8 mouse cellular contexts compared by ENCODE assay signal in the genomic region with DNA sequence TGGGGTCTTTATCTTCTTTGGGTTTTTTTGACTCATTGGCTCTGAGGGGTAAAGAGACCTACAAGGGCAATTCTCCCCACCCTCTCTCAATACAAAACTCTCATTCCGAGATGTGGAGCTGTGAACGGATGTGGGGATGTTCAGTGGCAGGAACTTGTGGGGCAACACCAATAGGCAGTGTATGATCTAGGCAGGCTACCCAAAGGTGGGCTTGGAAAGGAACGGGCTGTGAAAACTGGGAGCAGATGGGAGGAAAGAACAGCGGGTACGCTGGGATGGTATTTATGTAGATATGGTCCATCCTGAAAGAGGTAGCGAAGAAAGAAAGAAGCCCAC. TPM values are rescaled to one million over a fixed set of nuclear protein-coding genes. Genes with fewer than 3 reads are reported as not detected.
A peak's percentile ranks its signal among the peaks of the same experiment; 100 is the strongest.
DNase-seq lines count a peak whose midpoint lies in the region; ATAC-seq and TF ChIP-seq lines count a peak whose summit lies in the region.

No protein-coding gene starts in this region.

- H3K36me3 ChIP-seq in heart, embryonic 15.5 days = no peaks in the 10 kb centered on the region
- no peaks in the 10 kb centered on the region for H3K36me3 ChIP-seq in hindbrain, postnatal 0 days (ENCODE audit: insufficient read depth, low read length)
- no peaks in the 10 kb centered on the region for H3K36me3 ChIP-seq in midbrain, embryonic 15.5 days (replicated peaks)

- ATAC-seq in heart, embryonic 15.5 days (replicated peaks; ENCODE audit: insufficient number of reproducible peaks, insufficient read depth, low FRiP score, low read depth) = no peak
- ATAC-seq in hindbrain, postnatal 0 days = no peak; the same call in 1 of the 2 replicates
- no peak for ATAC-seq in midbrain, embryonic 15.5 days (replicated peaks)
- ATAC-seq in monocyte, adult 5-6 weeks (replicated peaks; ENCODE audit: insufficient number of reproducible peaks, low FRiP score, low TSS enrichment, poor library complexity, severe bottlenecking) = no peak

- H3K9me3 ChIP-seq in heart, embryonic 15.5 days (replicated peaks) = no peaks in the 10 kb centered on the region
- no peaks in the 10 kb centered on the region for H3K9me3 ChIP-seq in hindbrain, postnatal 0 days (ENCODE audit: low read length)
- no peaks in the 10 kb centered on the region for H3K9me3 ChIP-seq in midbrain, embryonic 15.5 days

- peaks cover 69% of the 10 kb centered on the region for H3K27me3 ChIP-seq in heart, embryonic 15.5 days
- H3K27me3 ChIP-seq in hindbrain, postnatal 0 days (ENCODE audit: insufficient read depth, low read length) = peaks cover 15% of the 10 kb centered on the region
- H3K27me3 ChIP-seq in midbrain, embryonic 15.5 days (replicated peaks) = peaks cover 36% of the 10 kb centered on the region

- no peak overlapping the region for H3K27ac ChIP-seq in heart, embryonic 15.5 days
- H3K27ac ChIP-seq in brown adipose tissue, adult 24 weeks (replicated peaks; ENCODE audit: low read depth, low read length) = no peak overlapping the region
- H3K27ac ChIP-seq in hindbrain, postnatal 0 days = peak overlapping the region; percentile 81
- peak overlapping the region; percentile 81 for H3K27ac ChIP-seq in midbrain, embryonic 15.5 days

- peak overlapping the region; percentile 66 for H3K4me3 ChIP-seq in heart, embryonic 15.5 days
- peak overlapping the region; percentile 49 for H3K4me3 ChIP-seq in brown adipose tissue, adult 24 weeks (ENCODE audit: insufficient read depth, low read depth, low read length)
- peak overlapping the region; percentile 69 for H3K4me3 ChIP-seq in hindbrain, postnatal 0 days (ENCODE audit: low read length)
- peak overlapping the region; percentile 65 for H3K4me3 ChIP-seq in midbrain, embryonic 15.5 days

- peak overlapping the region; percentile 100 for H3K4me2 ChIP-seq in heart, embryonic 15.5 days
- H3K4me2 ChIP-seq in hindbrain, postnatal 0 days (ENCODE audit: low read depth, low read length) = peak overlapping the region; percentile 90
- peak overlapping the region; percentile 69 for H3K4me2 ChIP-seq in midbrain, embryonic 15.5 days

- DNase-seq in heart, postnatal 14 days = no peak
- no peak for DNase-seq in hindbrain, postnatal 0 days (ENCODE audit: low spot score)
- no peak for DNase-seq in retina, postnatal 1 day
- DNase-seq in frontal cortex, postnatal 36 days (ENCODE audit: low spot score in 2 of 2) = no peak

- no peak for TF ChIP-seq CTCF in hindbrain, postnatal 0 days (IDR thresholded peaks at IDR 0.05; ENCODE audit: low read depth)

- WGBS in heart, embryonic 15.5 days = 11% methylated on average over 6 of the region's 6 CpGs
- WGBS in hindbrain, postnatal 0 days = 10% methylated on average over 6 of the region's 6 CpGs
- 7% methylated on average over 6 of the region's 6 CpGs for WGBS in midbrain, embryonic 15.5 days

- intact Hi-C loops in heart, postnatal 14 days (cut with DNase I) = loop anchor here (5.0 kb wide), 1 partner anchor 565 kb away; a partner anchor contains a TSS

- H3K4me1 ChIP-seq in heart, embryonic 15.5 days (replicated peaks) = peaks cover 17% of the 10 kb centered on the region
- no peaks in the 10 kb centered on the region; the same call in 1 of the 2 replicates for H3K4me1 ChIP-seq in brown adipose tissue, adult 24 weeks (ENCODE audit: control insufficient read depth, insufficient read depth, insufficient read length, low read length)
- H3K4me1 ChIP-seq in hindbrain, postnatal 0 days (ENCODE audit: insufficient read depth, low read length) = no peaks in the 10 kb centered on the region
- peaks cover 24% of the 10 kb centered on the region for H3K4me1 ChIP-seq in midbrain, embryonic 15.5 days

- H3K9ac ChIP-seq in heart, embryonic 15.5 days = peak overlapping the region; percentile 66
- peak overlapping the region; percentile 85; the same call in 1 of the 2 replicates for H3K9ac ChIP-seq in hindbrain, postnatal 0 days (replicated peaks; ENCODE audit: low read length)
- H3K9ac ChIP-seq in midbrain, embryonic 15.5 days = peak overlapping the region; percentile 54

RNA-seq across cellular contexts. Expression of a gene that starts 0.2 kb away (rescaled TPM):
- polyA plus RNA-seq in heart, embryonic 15.5 days (2015; fragmentation: Nextera tagmentation; extraction: Ambion mirVana) = 0.49 and 1.7 TPM in 2 replicates
- under 1 TPM; 0.68 to 0.84 TPM for total RNA-seq in heart, postnatal 14 days (2021)
- not detected in 2 replicates for polyA plus RNA-seq in brown adipose tissue, adult 24 weeks (2012; ENCODE audit: insufficient read depth, insufficient read length, missing spikeins)
- 67.1 and 67.7 TPM in 2 replicates for total RNA-seq in hindbrain, postnatal 0 days (2014; rRNA removed)
- 20.2 and 23.9 TPM in 2 replicates for polyA plus RNA-seq in hindbrain, postnatal 0 days (2015; fragmentation: Nextera tagmentation; extraction: Ambion mirVana)
- polyA plus RNA-seq in midbrain, embryonic 15.5 days (2015; fragmentation: Nextera tagmentation; extraction: Ambion mirVana) = 22.5 and 23.7 TPM in 2 replicates
- not detected in 3 replicates for total RNA-seq in monocyte, adult 5-6 weeks (2017)

RNA-seq across cellular contexts. Expression of a gene that starts 14.2 kb away (rescaled TPM):
- polyA plus RNA-seq in heart, embryonic 15.5 days (2015; fragmentation: Nextera tagmentation; extraction: Ambion mirVana) = 39.5 and 44.9 TPM in 2 replicates
- 10 to 100 TPM; 40.6 to 42.9 TPM for total RNA-seq in heart, postnatal 14 days (2021)
- 8.6 and 13.5 TPM in 2 replicates for polyA plus RNA-seq in brown adipose tissue, adult 24 weeks (2012; ENCODE audit: insufficient read depth, insufficient read length, missing spikeins)
- total RNA-seq in hindbrain, postnatal 0 days (2014; rRNA removed) = 30.7 and 43.3 TPM in 2 replicates
- polyA plus RNA-seq in hindbrain, postnatal 0 days (2015; fragmentation: Nextera tagmentation; extraction: Ambion mirVana) = 19.5 and 19.9 TPM in 2 replicates
- polyA plus RNA-seq in midbrain, embryonic 15.5 days (2015; fragmentation: Nextera tagmentation; extraction: Ambion mirVana) = 29.4 and 31.4 TPM in 2 replicates
- total RNA-seq in monocyte, adult 5-6 weeks (2017) = 14.6 to 18.0 TPM (median 18.0 TPM) in 3 replicates

RNA-seq across cellular contexts. Expression of a gene that starts 31.2 kb away (rescaled TPM):
- 4.3 and 4.6 TPM in 2 replicates for polyA plus RNA-seq in heart, embryonic 15.5 days (2015; fragmentation: Nextera tagmentation; extraction: Ambion mirVana)
- 1 to 10 TPM; 4.6 to 5.4 TPM for total RNA-seq in heart, postnatal 14 days (2021)
- polyA plus RNA-seq in brown adipose tissue, adult 24 weeks (2012; ENCODE audit: insufficient read depth, insufficient read length, missing spikeins) = 2.7 and 3.5 TPM in 2 replicates
- total RNA-seq in hindbrain, postnatal 0 days (2014; rRNA removed) = 12.8 and 16.4 TPM in 2 replicates
- polyA plus RNA-seq in hindbrain, postnatal 0 days (2015; fragmentation: Nextera tagmentation; extraction: Ambion mirVana) = 6.6 and 7.3 TPM in 2 replicates
- polyA plus RNA-seq in midbrain, embryonic 15.5 days (2015; fragmentation: Nextera tagmentation; extraction: Ambion mirVana) = 10.7 TPM in 2 replicates
- 2.8 to 3.4 TPM (median 3.0 TPM) in 3 replicates for total RNA-seq in monocyte, adult 5-6 weeks (2017)

RNA-seq across cellular contexts. Expression of a gene that starts 43.7 kb away (rescaled TPM):
- 0.47 and 0.94 TPM in 2 replicates for polyA plus RNA-seq in heart, embryonic 15.5 days (2015; fragmentation: Nextera tagmentation; extraction: Ambion mirVana)
- under 1 TPM; 0.50 to 0.85 TPM for total RNA-seq in heart, postnatal 14 days (2021)
- polyA plus RNA-seq in brown adipose tissue, adult 24 weeks (2012; ENCODE audit: insufficient read depth, insufficient read length, missing spikeins) = not detected in 2 replicates
- 48.2 and 54.5 TPM in 2 replicates for total RNA-seq in hindbrain, postnatal 0 days (2014; rRNA removed)
- polyA plus RNA-seq in hindbrain, postnatal 0 days (2015; fragmentation: Nextera tagmentation; extraction: Ambion mirVana) = 27.2 and 28.0 TPM in 2 replicates
- polyA plus RNA-seq in midbrain, embryonic 15.5 days (2015; fragmentation: Nextera tagmentation; extraction: Ambion mirVana) = 14.7 and 16.6 TPM in 2 replicates
- total RNA-seq in monocyte, adult 5-6 weeks (2017) = 0.58 TPM in 1 of 3 replicates, not detected in the others

RNA-seq across cellular contexts. Expression of a gene that starts 49.1 kb away (rescaled TPM):
- 72.1 and 97.8 TPM in 2 replicates for polyA plus RNA-seq in heart, embryonic 15.5 days (2015; fragmentation: Nextera tagmentation; extraction: Ambion mirVana)
- 10 to 100 TPM; 72.4 to 77.7 TPM for total RNA-seq in heart, postnatal 14 days (2021)
- 63.4 and 66.1 TPM in 2 replicates for polyA plus RNA-seq in brown adipose tissue, adult 24 weeks (2012; ENCODE audit: insufficient read depth, insufficient read length, missing spikeins)
- total RNA-seq in hindbrain, postnatal 0 days (2014; rRNA removed) = 22.2 and 26.9 TPM in 2 replicates
- polyA plus RNA-seq in hindbrain, postnatal 0 days (2015; fragmentation: Nextera tagmentation; extraction: Ambion mirVana) = 78.7 and 85.4 TPM in 2 replicates
- polyA plus RNA-seq in midbrain, embryonic 15.5 days (2015; fragmentation: Nextera tagmentation; extraction: Ambion mirVana) = 95.2 and 107 TPM in 2 replicates
- 57.8 to 85.4 TPM (median 76.1 TPM) in 3 replicates for total RNA-seq in monocyte, adult 5-6 weeks (2017)

Comparison
In these comparisons a context has a peak if more than half of its experiments do, and no peak if none do; other contexts are left out.
1. H3K27ac ChIP-seq: peak in hindbrain, postnatal 0 days (single experiment) and midbrain, embryonic 15.5 days (single experiment); none in heart, embryonic 15.5 days (single experiment) and brown adipose tissue, adult 24 weeks (single experiment).
2. Peak in every context shown above with its lines, with median percentiles within 50 percentile points of each other: H3K4me2 ChIP-seq, H3K4me3 ChIP-seq and H3K9ac ChIP-seq.